Mouse (Mus musculus): Measurements from ENCODE around the gene Cnot1. TPM values are rescaled to one million over a fixed set of nuclear protein-coding genes. Genes with fewer than 3 reads are reported as not detected.

Gene Cnot1
- total RNA-seq (2014; rRNA removed) = 123 and 141 TPM in 2 replicates
- polyA plus RNA-seq (2015; fragmentation: Nextera tagmentation; extraction: Ambion mirVana) = 23.0 and 25.4 TPM in 2 replicates

DNA sequence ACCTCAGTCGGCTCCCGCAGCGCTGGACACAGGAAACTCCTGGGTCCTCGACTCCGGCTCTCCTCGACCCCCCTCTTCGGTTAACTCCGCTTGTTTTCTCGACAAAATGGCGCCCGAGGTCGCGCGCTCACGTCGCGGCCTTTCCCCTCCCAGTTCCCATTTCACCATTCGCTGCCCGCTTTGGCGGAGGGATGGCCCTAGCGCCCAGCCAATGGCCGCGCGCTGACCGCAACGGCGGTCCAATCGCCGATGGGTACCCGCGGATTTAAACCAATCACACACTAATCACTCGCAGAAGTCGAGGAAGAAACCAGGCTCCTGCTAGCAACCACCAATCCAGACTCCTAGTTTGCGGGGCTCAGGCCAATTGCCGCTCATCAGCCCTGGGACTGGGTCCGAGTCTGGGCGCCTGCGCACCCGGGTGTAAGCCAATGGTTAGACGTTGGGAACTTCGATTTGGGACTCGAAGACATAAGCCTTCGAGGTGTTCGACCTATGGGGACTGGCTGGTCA, at the start of gene Cnot1:
Gene Cnot1, minus strand, starts transcription at position 134 of the 513 bp plus-strand sequence.
- no peaks in the 10 kb centered on the region for H3K9me3 ChIP-seq (ENCODE audit: low read length)
- under 1% methylated on average over 44 of the region's 44 CpGs for WGBS
- TF ChIP-seq CTCF (IDR thresholded peaks at IDR 0.05; ENCODE audit: low read depth) = no peak
- H3K4me3 ChIP-seq (ENCODE audit: low read length) = peak within 1 kb of the TSS; percentile 98
- peak within 1 kb of the TSS; percentile 97 for H3K9ac ChIP-seq (replicated peaks; ENCODE audit: low read length)
- H3K27me3 ChIP-seq (ENCODE audit: insufficient read depth, low read length) = no peaks in the 10 kb centered on the region
- H3K4me1 ChIP-seq (ENCODE audit: insufficient read depth, low read length) = peaks cover 10% of the 10 kb centered on the region
- no peaks in the 10 kb centered on the region for H3K36me3 ChIP-seq (ENCODE audit: insufficient read depth, low read length)
- H3K27ac ChIP-seq = peak within 1 kb of the TSS; percentile 96
- ATAC-seq (peak; percentile 98), DNase-seq (ENCODE audit: low spot score) (peak; percentile 98)
- peak within 1 kb of the TSS; percentile 92 for H3K4me2 ChIP-seq (ENCODE audit: low read depth, low read length)

DNA sequence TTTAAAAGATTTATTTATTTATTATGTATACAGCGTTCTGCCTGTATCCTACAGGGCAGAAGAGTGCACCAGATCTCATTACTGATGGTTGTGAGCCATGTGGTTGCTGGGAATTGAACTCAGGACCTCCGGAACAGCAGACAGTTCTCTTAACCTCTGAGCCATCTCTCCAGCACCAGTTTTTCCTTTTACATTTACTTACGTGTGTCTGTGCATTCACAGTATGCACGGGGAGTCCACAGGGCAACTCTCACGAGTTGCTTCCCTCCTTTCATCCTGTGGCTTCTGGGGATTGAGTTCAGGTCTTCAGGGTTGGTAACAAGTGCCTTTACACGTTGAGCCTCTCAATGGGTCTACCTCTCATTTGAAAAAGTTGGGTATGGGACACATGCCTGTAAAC, 46.9 kb upstream of the Cnot1 start:
- H3K36me3 ChIP-seq (ENCODE audit: insufficient read depth, low read length) = no peaks in the 10 kb centered on the region
- no peak for DNase-seq (ENCODE audit: low spot score)
- H3K9me3 ChIP-seq (ENCODE audit: low read length) = no peaks in the 10 kb centered on the region
- H3K27ac ChIP-seq = no peak overlapping the region
- TF ChIP-seq CTCF (IDR thresholded peaks at IDR 0.05; ENCODE audit: low read depth) = no peak
- H3K27me3 ChIP-seq (ENCODE audit: insufficient read depth, low read length) = no peaks in the 10 kb centered on the region
- peaks cover 5% of the 10 kb centered on the region; the same call in 1 of the 2 replicates for H3K4me1 ChIP-seq (ENCODE audit: insufficient read depth, low read length)
- H3K9ac ChIP-seq (replicated peaks; ENCODE audit: low read length) = no peak overlapping the region
- H3K4me3 ChIP-seq (ENCODE audit: low read length) = no peak overlapping the region
- H3K4me2 ChIP-seq (ENCODE audit: low read depth, low read length) = no peak overlapping the region
- WGBS = 90% methylated on average over 6 of the region's 6 CpGs
- ATAC-seq = no peak

DNA sequence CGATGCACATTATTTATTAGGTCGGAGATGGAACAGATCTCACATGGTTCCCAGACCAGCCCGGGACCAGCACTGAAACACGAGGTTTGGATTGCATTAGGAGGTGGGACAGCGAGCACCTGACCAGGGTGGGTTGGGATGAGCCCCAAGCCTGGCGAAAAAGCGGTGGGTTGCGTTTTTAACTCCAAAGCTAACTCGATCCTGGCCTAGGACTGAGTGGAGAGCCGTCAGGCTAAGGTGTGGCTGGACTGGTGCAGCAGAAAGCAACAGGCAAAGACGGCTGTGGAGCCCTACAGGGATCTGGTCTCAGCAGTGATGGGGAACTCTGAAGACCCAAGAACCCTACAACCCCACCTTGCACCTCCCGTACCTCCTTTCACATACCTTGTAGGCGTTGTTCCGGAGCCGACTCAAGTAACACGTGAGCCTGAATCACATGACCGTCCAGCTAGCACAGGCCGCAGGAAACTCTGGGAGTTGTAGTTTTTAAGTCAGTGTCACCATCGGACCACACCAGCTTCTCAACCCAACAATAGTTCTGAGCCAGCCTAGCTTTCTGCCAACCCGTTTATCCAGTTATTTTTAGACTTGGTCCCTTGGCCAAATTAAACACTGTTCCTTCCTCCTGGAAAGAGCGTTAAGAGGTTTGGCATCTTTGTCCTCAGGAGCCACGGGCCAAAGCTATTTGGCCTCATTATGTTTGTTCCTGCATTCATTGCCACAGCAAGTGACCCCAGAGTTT, 46.0 kb upstream of the Cnot1 start, which contains the start of gene Slc38a7:
Gene Slc38a7, minus strand, starts transcription at position 438 of the 742 bp plus-strand sequence.
- TF ChIP-seq CTCF (IDR thresholded peaks at IDR 0.05; ENCODE audit: low read depth) = no peak
- DNase-seq (ENCODE audit: low spot score) (peak; percentile 91), ATAC-seq (peak; percentile 97)
- H3K4me2 ChIP-seq (ENCODE audit: low read depth, low read length) = peak within 1 kb of the TSS; percentile 58
- peak within 1 kb of the TSS; percentile 44 for H3K4me3 ChIP-seq (ENCODE audit: low read length)
- no peaks in the 10 kb centered on the region for H3K36me3 ChIP-seq (ENCODE audit: insufficient read depth, low read length)
- H3K4me1 ChIP-seq (ENCODE audit: insufficient read depth, low read length) = peaks cover 5% of the 10 kb centered on the region; the same call in 1 of the 2 replicates
- no peak within 1 kb of the TSS for H3K27ac ChIP-seq
- H3K9me3 ChIP-seq (ENCODE audit: low read length) = no peaks in the 10 kb centered on the region
- peak within 1 kb of the TSS; percentile 45 for H3K9ac ChIP-seq (replicated peaks; ENCODE audit: low read length)
- 10% methylated on average over 22 of the region's 22 CpGs for WGBS
- H3K27me3 ChIP-seq (ENCODE audit: insufficient read depth, low read length) = no peaks in the 10 kb centered on the region

DNA sequence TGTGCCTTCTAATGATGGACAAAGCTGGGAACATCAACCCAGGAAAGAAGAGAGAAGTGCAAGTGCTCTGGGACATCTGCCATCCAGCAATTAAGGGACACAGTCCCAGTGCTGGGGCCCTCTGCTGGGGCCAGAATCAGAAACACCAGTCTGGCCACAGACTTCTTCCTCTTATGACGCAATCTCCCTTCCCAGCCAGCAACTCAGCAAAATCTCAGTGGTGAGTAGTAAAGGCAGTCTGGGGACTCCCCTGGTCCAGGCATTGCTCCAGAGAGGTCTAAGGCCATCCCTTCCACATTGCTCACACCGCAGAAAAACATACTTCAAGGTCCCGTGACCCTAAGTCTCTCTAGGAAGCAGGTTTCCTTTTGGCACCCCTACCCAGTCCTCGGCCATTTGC, 45.0 kb upstream of the Cnot1 start:
- Histone ChIP-seq H3K4me2 (ENCODE audit: low read depth, low read length) (peak overlapping the region; percentile 58), H3K27me3 (ENCODE audit: insufficient read depth, low read length) (no peaks in the 10 kb centered on the region), H3K9me3 (ENCODE audit: low read length) (no peaks in the 10 kb centered on the region), H3K36me3 (ENCODE audit: insufficient read depth, low read length) (no peaks in the 10 kb centered on the region), H3K9ac (replicated peaks; ENCODE audit: low read length) (peak overlapping the region; percentile 45; the same call in 1 of the 2 replicates), H3K27ac (no peak overlapping the region), H3K4me1 (ENCODE audit: insufficient read depth, low read length) (peaks cover 5% of the 10 kb centered on the region; the same call in 1 of the 2 replicates), H3K4me3 (ENCODE audit: low read length) (peak overlapping the region; percentile 44)
- no peak for DNase-seq (ENCODE audit: low spot score)
- ATAC-seq = no peak
- 71% methylated on average over 4 of the region's 4 CpGs for WGBS
- TF ChIP-seq CTCF (IDR thresholded peaks at IDR 0.05; ENCODE audit: low read depth) = no peak

DNA sequence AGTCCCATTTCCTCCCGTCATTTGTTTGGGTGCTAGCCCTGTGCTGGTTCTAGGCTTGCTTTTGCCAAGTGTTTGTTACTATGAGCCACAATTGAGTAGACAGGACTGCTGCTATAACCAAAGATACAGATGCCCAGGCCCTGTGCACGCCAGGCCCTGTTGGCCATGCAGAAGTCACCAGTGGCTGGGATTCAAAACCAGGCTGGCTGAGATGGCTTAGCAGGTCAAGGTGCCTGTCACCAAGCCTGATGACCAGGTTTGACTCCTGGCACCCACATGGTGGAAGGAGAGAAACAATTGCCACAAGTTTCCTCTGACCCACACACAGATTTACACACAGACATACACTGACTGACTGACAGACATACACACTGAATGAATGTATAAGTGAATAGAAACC, 43.1 kb upstream of the Cnot1 start:
- peaks cover 5% of the 10 kb centered on the region; the same call in 1 of the 2 replicates for H3K4me1 ChIP-seq (ENCODE audit: insufficient read depth, low read length)
- no peak for TF ChIP-seq CTCF (IDR thresholded peaks at IDR 0.05; ENCODE audit: low read depth)
- H3K27ac ChIP-seq = no peak overlapping the region
- H3K27me3 ChIP-seq (ENCODE audit: insufficient read depth, low read length) = no peaks in the 10 kb centered on the region
- ATAC-seq = no peak
- DNase-seq (ENCODE audit: low spot score) = no peak
- peaks cover 4% of the 10 kb centered on the region; the same call in 1 of the 2 replicates for H3K36me3 ChIP-seq (ENCODE audit: insufficient read depth, low read length)
- WGBS = 100% methylated on average over 2 of the region's 2 CpGs
- no peak overlapping the region for H3K4me2 ChIP-seq (ENCODE audit: low read depth, low read length)
- no peak overlapping the region for H3K4me3 ChIP-seq (ENCODE audit: low read length)
- H3K9me3 ChIP-seq (ENCODE audit: low read length) = no peaks in the 10 kb centered on the region
- no peak overlapping the region for H3K9ac ChIP-seq (replicated peaks; ENCODE audit: low read length)

DNA sequence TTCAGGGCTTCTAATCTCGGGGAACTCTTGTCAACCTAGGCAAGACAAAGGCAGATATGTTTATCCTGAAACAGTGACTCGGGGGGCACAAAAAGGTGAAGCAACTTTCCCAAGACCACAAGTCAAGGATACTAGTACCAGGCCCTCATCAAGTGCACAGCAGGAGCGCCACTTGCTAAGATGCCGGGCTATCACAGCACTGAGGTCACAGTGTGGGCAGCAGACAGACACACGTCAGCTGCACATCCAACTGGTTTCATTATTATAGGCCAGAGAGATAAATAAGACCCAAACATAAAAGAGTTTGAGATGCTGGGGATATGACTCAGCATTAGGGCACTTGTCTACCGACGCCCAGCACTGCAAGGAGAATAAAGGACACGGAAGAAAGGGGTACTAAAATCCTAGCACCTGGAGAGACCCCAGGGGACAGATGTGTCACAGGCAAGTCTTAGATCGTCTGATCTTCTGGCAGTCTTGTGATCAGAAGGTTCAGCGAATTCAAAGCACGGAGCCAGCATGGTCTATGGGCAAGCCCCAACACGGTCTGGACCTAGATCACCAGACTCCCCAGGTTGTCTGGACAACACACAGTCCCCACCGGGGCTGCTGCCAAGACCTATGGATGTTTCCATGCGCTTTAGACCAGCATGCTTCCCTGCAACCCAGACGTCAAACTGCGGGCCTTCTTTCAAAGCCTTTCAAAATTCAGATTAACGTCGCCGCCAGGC, 41.6 kb upstream of the Cnot1 start:
- no peak for ATAC-seq

More for the DNA sequence above, 41.6 kb upstream of the Cnot1 start:
- H3K9me3 ChIP-seq (ENCODE audit: low read length) = no peaks in the 10 kb centered on the region
- H3K4me1 ChIP-seq (ENCODE audit: insufficient read depth, low read length) = peaks cover 5% of the 10 kb centered on the region; the same call in 1 of the 2 replicates
- no peak for DNase-seq (ENCODE audit: low spot score)
- H3K27ac ChIP-seq = no peak overlapping the region
- no peak overlapping the region for H3K9ac ChIP-seq (replicated peaks; ENCODE audit: low read length)
- no peak for TF ChIP-seq CTCF (IDR thresholded peaks at IDR 0.05; ENCODE audit: low read depth)
- peaks cover 13% of the 10 kb centered on the region for H3K36me3 ChIP-seq (ENCODE audit: insufficient read depth, low read length)
- no peaks in the 10 kb centered on the region for H3K27me3 ChIP-seq (ENCODE audit: insufficient read depth, low read length)
- no peak overlapping the region for H3K4me2 ChIP-seq (ENCODE audit: low read depth, low read length)
- H3K4me3 ChIP-seq (ENCODE audit: low read length) = no peak overlapping the region
- WGBS = 89% methylated on average over 19 of the region's 19 CpGs
